Mouse (Mus musculus): Measurements from ENCODE around the gene Med25.

- TF ChIP-seq REST (IDR thresholded peaks at IDR 0.05; ENCODE audit: insufficient read depth, insufficient read length) (no peak), MAX (IDR thresholded peaks at IDR 0.05; ENCODE audit: low read depth) (no peak), POLR2A (IDR thresholded peaks at IDR 0.05; ENCODE audit: insufficient read length, low read depth) (no peak), POLR2AphosphoS2 (IDR thresholded peaks at IDR 0.05; ENCODE audit: insufficient read length, low read depth) (no peak), TCF12 (IDR thresholded peaks at IDR 0.05; ENCODE audit: insufficient read depth, poor library complexity, severe bottlenecking) (no peak), MYOG (IDR thresholded peaks at IDR 0.05; ENCODE audit: control insufficient read depth in 1 of 3, insufficient read depth in 1 of 3, insufficient read length in 2 of 3, low read depth in 2 of 3) (no peak), E2F4 (IDR thresholded peaks at IDR 0.05; ENCODE audit: insufficient read depth) (no peak), MYOD1 (IDR thresholded peaks at IDR 0.05; ENCODE audit: control insufficient read depth in 1 of 3, insufficient read length in 2 of 3, low read depth in 2 of 3) (no peak)
Observed at GRCm38 (mm10) chr7:44841825-44842463, 50.6 kb downstream of the Med25 start.
